Mouse (Mus musculus): ENCODE results near the gene Mtfr1l.

Mtfr1l gene

DNA sequence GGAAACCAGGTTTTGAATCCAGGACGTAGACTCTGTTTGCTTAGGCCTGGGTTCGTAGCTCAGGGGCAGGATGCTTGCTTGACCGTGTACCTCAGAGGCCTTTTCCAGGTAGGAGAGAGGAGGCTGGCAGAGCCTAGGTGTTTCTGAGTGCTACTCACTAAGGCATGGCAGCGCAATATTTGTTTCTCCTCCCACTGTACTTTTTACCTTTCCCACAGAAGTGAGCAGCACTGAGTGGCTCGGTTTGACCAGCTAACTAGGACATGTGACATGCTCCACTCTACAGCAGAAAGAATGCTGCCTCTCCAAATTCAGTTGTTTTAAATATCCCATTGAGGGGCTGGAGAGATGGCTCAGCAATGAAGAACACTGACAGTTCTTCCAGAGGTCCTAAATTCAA lies 47.0 kb downstream of the Mtfr1l start:
- 96% methylated on average over 5 of the region's 5 CpGs for WGBS

DNA sequence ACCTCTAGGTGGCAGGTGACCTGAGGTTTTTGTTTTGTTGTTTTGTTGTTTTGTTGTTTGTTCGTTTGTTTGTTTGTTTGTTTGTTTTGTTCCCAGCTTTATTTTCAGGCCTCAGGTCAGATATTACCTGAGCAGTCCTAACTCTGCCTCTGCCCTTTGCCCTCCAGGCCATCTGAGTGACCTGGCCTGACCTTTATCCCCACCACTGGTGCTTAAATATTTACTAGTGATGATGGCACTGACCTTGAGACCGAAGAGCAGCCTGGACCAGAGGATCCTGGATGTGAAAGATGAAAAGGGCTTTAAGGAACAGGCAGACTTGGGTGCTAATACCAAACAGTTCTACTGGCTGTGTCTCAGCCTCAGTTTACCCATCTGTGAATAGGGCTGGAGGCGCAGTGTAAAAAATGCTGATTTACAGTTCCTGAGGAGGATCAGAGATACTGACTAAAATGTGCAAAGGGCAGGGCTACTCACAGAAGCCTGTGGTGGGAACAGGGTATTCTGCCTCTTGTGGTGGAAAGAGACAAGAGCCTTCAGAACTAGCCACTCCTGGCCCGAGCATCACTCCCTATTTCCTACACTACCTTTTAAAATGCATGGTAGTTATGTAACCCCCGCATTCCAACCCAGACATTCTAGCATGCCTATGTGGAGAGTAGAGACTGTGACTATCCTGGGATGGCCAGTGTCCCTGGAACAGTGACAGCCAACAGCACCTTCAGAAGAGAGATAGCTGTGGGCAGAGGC lies 49.9 kb downstream of the Mtfr1l start:
- WGBS: 86% methylated on average over 5 of the region's 5 CpGs

DNA sequence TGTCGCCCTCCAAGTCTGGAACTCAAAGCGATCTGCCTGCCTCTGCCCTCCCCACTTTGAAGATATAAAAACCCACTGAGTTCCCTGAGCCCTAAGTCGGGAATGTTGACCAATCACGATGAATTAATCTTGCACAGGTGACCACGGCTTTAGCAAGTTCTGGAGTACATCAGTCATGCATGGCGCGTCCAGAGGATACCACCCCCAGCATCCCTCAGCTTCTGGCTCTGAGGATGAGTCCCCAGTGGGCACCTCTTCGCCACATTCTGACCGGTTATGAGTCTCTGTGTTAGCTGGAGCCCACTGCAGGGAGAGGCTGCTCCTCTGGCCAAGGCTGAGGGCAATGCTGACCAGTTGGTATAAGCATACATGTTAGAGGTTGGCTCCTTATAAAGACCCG lies 51.0 kb downstream of the Mtfr1l start:
- WGBS: 81% methylated on average over 10 of the region's 10 CpGs

DNA sequence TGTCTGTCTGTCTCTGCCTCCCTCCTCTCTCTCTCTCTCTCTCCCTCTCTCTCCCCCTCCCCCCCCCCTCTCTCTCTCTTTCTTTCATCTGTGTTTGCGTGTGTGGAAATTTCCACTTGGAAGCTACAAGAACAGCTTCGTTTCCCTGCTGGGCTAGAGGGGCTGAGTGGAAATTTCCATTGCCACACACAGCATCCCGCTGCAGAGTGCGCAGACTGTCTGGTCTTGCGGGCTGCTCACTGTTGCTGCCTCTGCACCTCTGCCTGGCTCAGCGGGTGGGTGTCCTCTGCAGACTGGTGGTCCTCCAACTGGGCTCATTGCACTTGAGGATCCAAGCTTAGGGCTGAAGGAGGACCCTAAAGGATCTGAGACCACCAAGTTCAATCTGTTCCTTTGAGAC lies 51.5 kb downstream of the Mtfr1l start:
- 24% methylated on average over 6 of the region's 6 CpGs for WGBS

DNA sequence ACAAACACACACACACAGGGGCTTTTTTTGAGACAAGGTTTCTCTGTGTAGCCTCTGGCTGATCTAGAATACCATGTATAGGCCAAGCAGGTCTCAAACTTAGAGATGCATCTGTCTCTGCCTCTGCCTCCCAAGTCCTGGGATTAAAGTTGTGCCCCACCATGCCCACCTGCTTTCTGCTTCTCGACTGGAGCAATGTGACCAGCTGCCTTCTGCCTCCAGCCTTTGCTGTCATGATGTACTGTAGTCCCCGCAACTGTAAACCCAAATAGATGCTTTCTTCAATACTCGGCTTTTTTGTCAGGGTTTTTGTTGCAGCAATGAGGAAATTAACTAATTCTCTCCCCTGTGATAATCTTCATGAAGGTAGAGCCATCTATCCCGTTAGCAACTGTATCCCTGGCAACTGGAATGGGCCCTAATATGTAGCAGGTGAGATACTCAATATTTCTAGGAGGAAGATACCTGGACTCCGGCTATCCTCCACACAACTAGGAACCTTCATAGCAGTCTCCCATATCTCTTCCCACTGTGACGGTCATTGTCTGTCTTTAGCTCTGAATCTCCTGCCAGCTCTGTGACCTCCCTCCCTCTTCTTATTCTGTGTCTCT lies 52.0 kb downstream of the Mtfr1l start:
- WGBS: 49% methylated on average over 6 of the region's 6 CpGs

DNA sequence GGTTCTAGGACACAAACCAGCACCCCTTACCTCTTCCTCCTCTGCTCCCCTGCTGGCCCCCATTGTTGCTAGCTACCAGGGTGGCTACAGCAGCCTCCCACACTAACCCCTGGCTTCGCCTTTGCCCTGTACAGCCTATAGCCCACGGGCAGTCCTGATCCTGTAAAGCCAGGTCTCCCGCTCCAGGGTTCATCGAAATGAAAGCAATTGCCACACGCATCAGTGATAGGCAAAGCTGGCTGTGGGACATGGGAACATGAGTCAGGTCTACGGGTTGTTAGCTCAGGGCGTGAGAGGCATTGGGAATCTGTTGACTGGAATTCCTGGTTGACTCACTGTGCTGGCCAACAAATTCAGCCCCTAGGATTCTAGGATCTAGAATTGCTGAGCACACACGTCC lies 52.7 kb downstream of the Mtfr1l start:
- 88% methylated on average over 8 of the region's 8 CpGs for WGBS

DNA sequence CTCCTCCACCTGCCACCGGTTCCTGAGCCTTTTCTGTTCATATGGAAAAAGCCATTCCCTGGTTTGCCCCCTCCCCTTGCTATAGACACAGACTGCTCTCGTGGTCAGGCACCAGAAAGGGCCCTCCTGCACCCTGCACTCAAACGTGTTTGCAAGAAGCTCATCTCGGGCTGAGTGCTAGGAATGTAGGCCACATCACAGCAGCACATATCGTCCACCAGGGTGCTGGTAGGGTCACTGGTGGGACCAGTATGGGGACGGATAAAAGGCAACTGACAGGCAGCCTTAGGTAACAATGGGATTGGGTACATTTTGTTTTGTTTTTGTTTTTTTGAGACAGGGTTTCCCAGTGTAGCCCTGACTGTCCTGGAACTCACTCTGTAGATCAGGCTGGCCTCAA lies 53.9 kb downstream of the Mtfr1l start:
- WGBS: 74% methylated on average over 6 of the region's 6 CpGs

DNA sequence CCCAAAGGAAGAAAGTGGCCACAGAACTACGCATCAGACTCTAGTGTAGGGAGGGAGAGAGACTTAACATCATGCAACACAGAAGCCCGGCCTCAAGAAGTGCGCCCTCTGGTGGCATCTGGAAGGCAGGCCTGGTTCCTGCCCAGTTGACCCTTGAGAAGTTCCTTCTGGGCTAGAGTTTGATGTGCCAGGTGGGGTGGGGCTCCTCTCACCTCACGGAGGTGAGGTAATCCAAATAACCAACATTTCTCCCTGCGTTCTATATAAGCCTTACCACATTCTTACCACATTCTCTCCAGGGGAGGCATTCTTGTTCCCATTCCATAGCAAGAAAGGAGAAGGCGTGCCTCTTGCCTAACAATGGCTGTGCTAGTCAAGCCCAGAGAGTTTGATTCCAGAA lies 54.3 kb downstream of the Mtfr1l start:
- WGBS: 32% methylated on average over 6 of the region's 6 CpGs

DNA sequence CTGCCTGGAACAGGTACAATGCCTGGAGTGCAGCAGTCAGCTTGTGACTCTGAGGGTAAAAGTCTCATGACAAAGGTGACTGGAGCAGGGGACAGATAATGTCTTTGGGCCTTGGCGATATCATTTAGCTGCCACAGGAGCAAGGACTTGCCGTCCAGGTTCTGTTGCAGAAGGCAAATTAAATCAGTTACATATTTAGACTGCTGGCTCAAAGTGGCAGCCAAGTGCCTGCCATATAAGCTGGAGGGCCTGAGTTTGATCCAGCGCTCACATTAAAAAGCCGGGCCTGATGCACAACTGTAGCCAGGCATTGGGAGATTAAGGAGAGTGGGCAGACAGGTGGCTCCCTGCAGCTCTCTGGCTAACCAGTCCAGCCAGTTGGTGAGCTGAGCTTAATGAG lies 55.3 kb downstream of the Mtfr1l start:
- 71% methylated on average over 4 of the region's 4 CpGs for WGBS

DNA sequence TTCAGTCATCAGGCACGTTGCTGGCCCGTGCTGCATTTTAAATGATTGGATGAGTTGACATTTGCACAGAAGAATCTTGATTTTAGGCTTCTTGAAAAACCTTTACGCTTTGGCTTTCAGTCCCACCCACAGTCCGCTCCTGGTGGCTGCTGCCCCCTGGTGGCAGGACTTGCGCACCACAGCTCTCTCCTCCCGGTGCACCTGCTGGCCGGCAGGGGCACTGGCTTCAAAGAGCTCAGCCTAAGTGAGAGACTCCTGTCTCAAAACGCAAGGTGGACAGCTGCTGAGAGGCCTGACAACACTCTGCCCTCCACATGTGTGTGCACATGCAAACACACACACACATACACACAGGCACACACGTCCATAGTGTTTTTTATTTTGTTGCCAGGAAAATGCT lies 57.2 kb downstream of the Mtfr1l start:
- 3% methylated on average over 9 of the region's 9 CpGs for WGBS

DNA sequence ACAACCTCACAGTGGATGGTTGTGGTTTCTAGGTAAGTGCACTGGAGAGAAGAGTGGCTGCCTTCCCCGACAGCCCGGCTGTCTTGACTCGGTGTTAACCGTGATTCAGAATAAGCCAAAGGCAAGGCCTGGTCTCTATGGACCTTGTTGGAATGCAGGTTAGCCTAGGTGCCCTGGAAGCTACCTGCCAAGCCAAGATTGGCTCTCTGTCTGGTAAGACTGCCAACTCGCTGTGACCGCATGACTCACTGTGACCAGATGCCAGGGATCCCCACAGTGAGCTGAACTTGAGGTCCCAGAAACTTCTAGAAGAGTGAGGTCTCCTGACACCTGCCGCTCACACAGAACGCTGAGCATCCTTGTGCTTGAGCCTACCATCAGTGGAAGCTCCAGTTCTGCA lies 58.3 kb downstream of the Mtfr1l start:
- WGBS: 58% methylated on average over 8 of the region's 8 CpGs

Data from cerebral cortex, adult 2 months (tissue).